Mouse (Mus musculus) ZHBTc4 (cell line): ENCODE measurements around the gene Cebpb.
"Not testable (repeated sequence)": the region's sequence is repeated elsewhere in the genome, so short reads cannot be mapped to it uniquely, and the experiment has no call there.

Source experiments
- DNase-seq: peaks from one replicate; pipeline ENCODE4 v3.0.0-alpha.2; 2011; ENCODE audit warnings: low read depth, low spot score

Gene Cebpb

GRCm38 (mm10) chr2:167688498-167689451 lies at the start of gene Cebpb:
Gene Cebpb, plus strand, starts transcription at chr2:167688915.
- peak; percentile 78 for DNase-seq

- DNase-seq = peak; percentile 77
Measured at GRCm38 (mm10) chr2:167640279-167640678, 48.4 kb upstream of the Cebpb start.

DNA sequence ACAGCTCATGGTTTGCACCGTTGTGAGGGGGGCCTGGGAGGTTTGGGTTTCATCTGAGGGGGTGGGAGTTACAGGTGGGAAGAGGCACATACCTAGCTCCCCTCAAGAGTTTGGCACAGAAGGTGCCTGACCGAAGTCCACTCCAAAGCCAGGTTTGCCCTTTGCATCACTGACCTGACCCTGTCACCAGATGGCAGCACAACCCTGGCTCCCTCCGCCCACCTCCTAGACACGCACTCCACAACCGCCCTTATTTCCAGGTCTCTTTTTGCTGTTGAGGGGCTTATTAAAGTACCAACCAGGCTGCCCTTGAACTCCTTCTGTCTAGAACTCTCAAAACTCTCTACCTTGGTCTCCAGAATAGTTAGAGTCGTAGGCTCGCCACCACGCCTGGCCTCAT lies 47.4 kb upstream of the Cebpb start:
- no peak for DNase-seq

DNA sequence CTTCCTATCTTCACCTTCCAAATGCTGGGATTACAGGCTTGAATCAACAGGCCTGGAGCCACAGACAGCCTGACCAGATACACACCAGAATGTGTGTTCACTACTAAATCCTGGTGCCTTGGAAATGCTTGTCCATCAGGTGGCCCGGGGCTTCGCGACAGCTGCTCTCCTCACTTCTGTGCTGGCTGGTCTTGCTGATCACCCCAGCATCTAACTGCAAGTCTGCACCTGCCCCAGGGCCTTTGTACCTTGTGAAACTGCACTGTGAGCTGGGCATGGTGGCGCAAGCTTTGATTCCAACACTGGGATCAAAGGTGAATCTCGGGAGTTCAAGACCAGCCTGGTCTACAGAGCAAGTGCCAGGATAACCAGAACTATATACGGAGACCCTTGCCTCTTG lies 46.6 kb upstream of the Cebpb start:
- no peak for DNase-seq

- not testable (repeated sequence) for DNase-seq
Measured at GRCm38 (mm10) chr2:167643356-167644052, 45.2 kb upstream of the Cebpb start.

GRCm38 (mm10) chr2:167646411-167646810 lies 42.3 kb upstream of the Cebpb start:
- peak; percentile 64 for DNase-seq

DNA sequence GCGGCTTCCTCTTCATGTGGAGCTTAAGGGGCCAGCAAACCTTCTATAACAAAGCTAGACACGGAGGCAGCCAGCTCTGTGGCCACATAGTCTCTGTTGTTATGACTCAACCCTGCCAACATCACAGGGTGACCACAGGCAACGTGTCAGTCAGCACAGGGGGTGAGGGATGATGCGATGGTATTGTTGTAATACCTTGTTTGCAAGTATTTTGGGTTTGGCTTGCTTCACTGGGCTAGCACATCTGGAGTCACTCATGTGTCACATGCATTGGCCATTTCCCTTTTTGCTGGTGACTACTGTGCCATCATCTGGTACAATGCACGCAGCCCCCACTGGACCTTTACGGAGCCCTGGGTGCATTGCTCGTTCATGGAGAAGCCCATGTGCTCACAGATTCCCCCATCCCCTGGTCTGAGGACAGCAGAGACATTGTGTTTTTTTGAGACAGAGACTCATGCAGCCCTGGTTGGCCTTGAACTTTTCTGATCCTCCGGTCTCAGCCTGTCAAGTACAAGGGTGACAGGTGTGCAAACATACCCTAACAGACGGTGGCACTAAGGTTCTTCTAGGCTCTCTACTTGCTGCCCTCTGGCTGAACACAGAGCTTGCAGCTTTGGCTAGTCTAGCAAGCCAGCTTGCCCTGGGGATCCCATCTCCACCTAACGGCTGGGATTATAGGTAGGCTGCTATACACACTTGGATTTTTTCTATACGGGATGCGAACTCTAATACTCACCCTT lies 39.3 kb upstream of the Cebpb start:
- DNase-seq = no peak

GRCm38 (mm10) chr2:167651622-167652021 lies 37.1 kb upstream of the Cebpb start:
- DNase-seq = no peak

DNA sequence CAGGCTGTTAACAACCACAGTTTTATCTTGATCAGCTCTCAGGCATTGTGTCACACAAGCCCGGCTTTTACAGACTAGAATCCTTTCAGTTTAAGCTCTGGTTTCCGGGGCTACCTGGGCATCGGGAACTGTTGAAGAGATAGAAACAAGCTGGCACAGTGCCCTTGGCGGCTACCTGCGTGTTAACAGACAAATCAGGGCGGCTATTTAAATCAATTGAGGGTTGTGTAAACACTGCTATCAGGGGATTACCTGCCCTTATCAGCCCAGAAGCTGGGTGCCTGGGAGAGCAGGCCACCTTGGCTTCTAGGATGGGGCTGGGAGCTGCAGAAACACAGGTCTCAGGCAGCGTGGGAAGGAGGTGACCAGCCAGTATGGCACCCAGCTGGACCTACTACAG lies 36.0 kb upstream of the Cebpb start:
- no peak for DNase-seq

DNA sequence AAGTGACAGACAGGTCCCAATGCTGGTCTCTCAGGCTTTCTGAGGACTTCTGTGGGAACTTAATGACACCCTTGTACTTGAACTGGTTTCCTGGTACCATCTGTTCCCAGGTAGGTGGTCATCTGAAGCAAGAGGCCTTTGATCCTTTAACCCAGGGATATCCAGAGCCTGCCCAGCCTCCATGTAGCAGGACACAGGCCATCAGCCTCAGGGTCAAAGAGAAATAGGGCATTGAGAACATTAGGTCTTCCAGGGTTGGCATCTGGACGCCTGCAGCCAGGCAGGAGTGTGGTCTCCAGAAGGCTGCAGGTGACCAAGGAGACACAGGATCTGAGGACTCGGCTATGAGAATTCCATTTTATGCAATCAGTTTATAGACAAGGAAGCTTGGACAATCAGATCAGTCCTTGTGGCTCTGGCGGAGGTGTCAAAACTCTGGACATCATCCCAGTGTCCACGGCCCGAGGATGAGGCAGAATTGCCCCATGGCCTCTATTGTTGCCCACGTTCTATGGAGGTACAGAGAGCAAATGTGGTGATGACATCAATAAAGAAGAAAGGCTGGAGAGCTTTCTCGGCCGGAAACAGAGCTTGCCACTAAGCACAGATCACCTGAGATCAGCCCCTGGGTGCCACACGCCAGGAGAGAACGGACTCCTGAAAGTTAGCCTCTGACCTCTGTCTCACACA lies 33.7 kb upstream of the Cebpb start:
- DNase-seq = no peak

GRCm38 (mm10) chr2:167656629-167657478 lies 31.9 kb upstream of the Cebpb start:
- no peak for DNase-seq

- no peak for DNase-seq
Measured at GRCm38 (mm10) chr2:167657973-167658372, 30.7 kb upstream of the Cebpb start.

DNA sequence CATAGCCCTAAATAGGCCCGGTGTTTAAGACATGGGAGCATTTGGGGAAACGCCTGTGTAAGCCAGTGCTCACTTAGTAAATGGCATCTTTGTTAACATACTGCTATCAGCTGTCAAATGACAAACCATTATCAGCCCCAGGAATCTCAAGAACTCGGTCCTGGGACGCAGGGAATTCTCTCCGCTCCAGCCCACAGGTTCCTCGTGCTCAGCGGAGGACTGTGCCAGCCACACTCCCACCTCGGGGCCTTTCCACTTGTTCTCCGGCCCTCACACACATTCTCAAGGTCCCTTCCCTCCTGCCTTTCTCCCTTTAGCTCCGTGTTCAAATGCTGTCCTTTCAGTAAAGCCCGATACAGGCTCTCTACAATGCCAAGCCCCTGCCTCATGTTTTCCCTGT lies 30.0 kb upstream of the Cebpb start:
- DNase-seq = no peak

GRCm38 (mm10) chr2:167659177-167659846 lies 29.4 kb upstream of the Cebpb start:
- DNase-seq = no peak

DNA sequence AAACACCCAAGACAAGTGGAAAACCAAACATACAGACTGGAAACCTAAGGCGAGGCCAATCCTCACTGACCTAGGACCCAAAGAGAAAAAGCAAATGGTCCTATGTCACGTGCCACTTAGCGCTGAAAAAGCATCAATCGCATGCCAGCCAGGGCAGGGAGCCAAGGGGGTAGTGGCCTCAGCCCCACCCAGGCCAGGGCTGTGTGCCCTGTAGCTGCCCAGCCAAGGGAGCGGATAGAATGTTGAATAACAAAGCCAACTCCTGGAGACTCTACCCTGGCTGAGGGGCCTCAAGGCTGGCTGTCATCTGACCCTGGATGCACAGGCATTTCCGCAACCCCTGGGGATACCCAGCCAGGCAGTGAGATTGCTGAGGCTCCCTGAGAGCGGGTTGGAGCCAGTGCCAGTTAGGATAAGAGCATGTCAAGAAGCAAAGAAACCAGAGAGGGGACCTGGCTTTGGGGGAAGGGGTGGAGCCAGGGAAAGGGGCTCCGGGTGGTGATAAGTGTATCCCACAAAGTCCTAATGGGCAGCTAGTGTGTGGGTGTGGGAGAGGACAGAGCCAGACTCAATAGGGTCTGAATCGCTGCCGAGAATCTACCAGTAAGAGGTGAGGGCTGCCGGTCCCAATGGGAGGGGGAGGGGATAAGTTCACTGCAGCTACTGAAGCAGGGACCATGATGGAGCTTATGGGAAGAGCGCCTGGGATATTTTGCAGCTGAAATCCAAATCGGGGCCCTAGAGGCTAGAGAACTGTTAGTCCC lies 28.7 kb upstream of the Cebpb start:
- DNase-seq = no peak

DNA sequence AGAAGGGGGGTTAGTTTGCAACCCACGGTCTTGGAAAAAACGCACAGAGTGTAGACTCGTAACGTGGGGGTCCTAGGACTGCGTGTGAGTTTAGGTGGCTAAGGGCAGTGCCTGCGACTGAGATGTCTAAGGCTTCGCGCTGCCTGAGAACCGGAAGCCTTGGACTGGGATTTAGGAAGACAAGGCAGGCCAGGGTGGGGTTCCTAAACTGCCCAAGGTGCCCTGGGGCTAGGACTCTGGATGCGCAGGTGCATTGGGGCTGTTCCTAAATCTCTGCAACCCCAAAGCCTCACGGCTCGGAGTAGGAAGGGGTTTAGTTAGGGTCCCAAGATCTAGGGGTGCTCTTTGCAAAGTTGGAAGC lies 28.1 kb upstream of the Cebpb start:
- peak; percentile 61 for DNase-seq

- DNase-seq = peak; percentile 89
Measured at GRCm38 (mm10) chr2:167661270-167662203, 27.2 kb upstream of the Cebpb start, which contains the start of gene Gm20431. Gene Gm20431, minus strand, starts transcription at chr2:167661496.

GRCm38 (mm10) chr2:167662713-167663112 lies 26.0 kb upstream of the Cebpb start:
- no peak for DNase-seq
